Mouse (Mus musculus) CH12.LX (cell line): ENCODE data around the gene Ttc34. TPM values are rescaled to one million over a fixed set of nuclear protein-coding genes. Genes with fewer than 3 reads are reported as not detected.

Experiments
- DNase-seq: peaks from one replicate; pipeline ENCODE4 v3.0.0-alpha.2; 2013; ENCODE audit errors: extremely low read depth
- H3K27ac ChIP-seq: 2 replicates; pipeline ENCODE4 v1.5.1; 2012; ENCODE audit warnings: low read depth, mild to moderate bottlenecking, control low read depth, moderate library complexity; ENCODE audit not compliant: insufficient read depth
- H3K27me3 ChIP-seq: replicated peaks from 2 replicates; pipeline ENCODE3; 2012; ENCODE audit warnings: inconsistent platforms
- H3K36me3 ChIP-seq, 2 experiments: replicated peaks in 1 of 2; 2 replicates each; pipeline versions ENCODE3 to v1.6.1; 2012; ENCODE audit warnings: inconsistent platforms in 1 of 2, low read length in 1 of 2, mild to moderate bottlenecking in 1 of 2, mixed read lengths in 1 of 2, moderate library complexity in 1 of 2; ENCODE audit not compliant: control insufficient read depth in 1 of 2, insufficient read depth in 1 of 2
- H3K4me1 ChIP-seq, 2 experiments: 2 replicates each; pipeline ENCODE4 v1.6.1; 2012; ENCODE audit warnings: inconsistent platforms in 1 of 2, moderate library complexity in 1 of 2; ENCODE audit not compliant: insufficient read depth in 2 of 2, control insufficient read depth in 1 of 2
- H3K4me2 ChIP-seq: 2 replicates; pipeline ENCODE4 v1.6.1; 2012; ENCODE audit warnings: low read depth, mild to moderate bottlenecking, control low read depth; ENCODE audit not compliant: poor library complexity, insufficient read depth, severe bottlenecking
- H3K4me3 ChIP-seq, 3 experiments: fragments of 150-350 bp in 1 of 3; sonication (generic) in 1 of 3; replicated peaks in 1 of 3; 2 replicates each; pipeline versions ENCODE3 to v1.5.1; 2011 to 2012; ENCODE audit warnings: low read depth in 2 of 3, low read length in 2 of 3, mild to moderate bottlenecking in 2 of 3, moderate library complexity in 2 of 3, control low read depth in 1 of 3, improper control_type of control experiment in 1 of 3, inconsistent platforms in 1 of 3, mixed read lengths in 1 of 3; ENCODE audit not compliant: poor library complexity in 1 of 3
- H3K79me2 ChIP-seq: replicated peaks from 2 replicates; pipeline ENCODE4 v1.6.1; 2012; ENCODE audit warnings: mild to moderate bottlenecking, moderate library complexity; ENCODE audit not compliant: control insufficient read depth, poor library complexity, insufficient read depth, severe bottlenecking; ENCODE audit errors: extremely low read depth
- H3K9ac ChIP-seq: 2 replicates; pipeline ENCODE4 v1.6.1; 2012; ENCODE audit warnings: low read depth, mild to moderate bottlenecking, control low read depth, moderate library complexity; ENCODE audit not compliant: insufficient read depth
- H3K9me3 ChIP-seq: replicated peaks from 2 replicates; pipeline ENCODE3; 2012; ENCODE audit warnings: low read length, inconsistent platforms, mixed read lengths
- CHD1 ChIP-seq: IDR thresholded peaks from 2 replicates; pipeline ENCODE4 v1.6.1; 2012; ENCODE audit warnings: low read depth, low read length, improper control_type of control experiment, inconsistent platforms
- CTCF ChIP-seq, 2 experiments: IDR thresholded peaks in 1 of 2; conservative IDR thresholded peaks in 1 of 2; 2 replicates each; pipeline ENCODE4 v1.5.1; 2011 to 2012; ENCODE audit warnings: low read depth in 2 of 2, low read length in 2 of 2, improper control_type of control experiment in 1 of 2, inconsistent platforms in 1 of 2, mild to moderate bottlenecking in 1 of 2, moderate library complexity in 1 of 2
- E2F4 ChIP-seq: IDR thresholded peaks from 2 replicates; pipeline ENCODE4 v1.6.1; 2011; ENCODE audit warnings: low read depth, low read length, improper control_type of control experiment; ENCODE audit not compliant: insufficient replicate concordance
- ELF1 ChIP-seq: IDR thresholded peaks from 2 replicates; pipeline ENCODE4 v1.6.1; 2014; ENCODE audit warnings: low read depth, mild to moderate bottlenecking, inconsistent platforms, low read length, improper control_type of control experiment
- EP300 ChIP-seq: IDR thresholded peaks from 2 replicates; pipeline ENCODE4 v1.6.1; 2011; ENCODE audit warnings: low read length, improper control_type of control experiment
- ETS1 ChIP-seq: conservative IDR thresholded peaks from 2 replicates; pipeline ENCODE4 v1.6.1; 2012; ENCODE audit warnings: low read depth, mild to moderate bottlenecking, inconsistent platforms, low read length, improper control_type of control experiment, moderate library complexity
- HCFC1 ChIP-seq: IDR thresholded peaks from 2 replicates; pipeline ENCODE4 v1.6.1; 2012; ENCODE audit warnings: low read depth, mild to moderate bottlenecking, inconsistent platforms, low read length, improper control_type of control experiment
- IRF4 ChIP-seq: IDR thresholded peaks from 2 replicates; pipeline ENCODE4 v1.6.1; 2014; ENCODE audit warnings: low read depth, mild to moderate bottlenecking, inconsistent platforms, low read length, improper control_type of control experiment
- JUN ChIP-seq: IDR thresholded peaks from 2 replicates; pipeline ENCODE4 v1.6.1; 2011; ENCODE audit warnings: low read depth, mild to moderate bottlenecking, low read length, improper control_type of control experiment, moderate library complexity; ENCODE audit not compliant: insufficient read depth
- JUND ChIP-seq: conservative IDR thresholded peaks from 2 replicates; pipeline ENCODE4 v1.6.1; 2011; ENCODE audit warnings: low read depth, low read length, improper control_type of control experiment
- KAT2A ChIP-seq: IDR thresholded peaks from 2 replicates; pipeline ENCODE4 v1.6.1; 2012; ENCODE audit warnings: low read length, improper control_type of control experiment, inconsistent platforms; ENCODE audit not compliant: insufficient replicate concordance
- MAFK ChIP-seq: IDR thresholded peaks from 2 replicates; pipeline ENCODE4 v1.6.1; 2011; ENCODE audit warnings: low read length, improper control_type of control experiment; ENCODE audit not compliant: insufficient replicate concordance
- MXI1 ChIP-seq: IDR thresholded peaks from 2 replicates; pipeline ENCODE4 v1.6.1; 2011; ENCODE audit warnings: mild to moderate bottlenecking, low read depth, low read length, improper control_type of control experiment
- NRF1 ChIP-seq: IDR thresholded peaks from 2 replicates; pipeline ENCODE4 v1.6.1; 2014; ENCODE audit warnings: low read depth, mild to moderate bottlenecking, inconsistent platforms, low read length, improper control_type of control experiment, moderate library complexity
- PAX5 ChIP-seq: IDR thresholded peaks from 2 replicates; pipeline ENCODE4 v1.6.1; 2012; ENCODE audit warnings: low read length, inconsistent platforms, mixed read lengths
- POLR2AphosphoS2 ChIP-seq: IDR thresholded peaks from 2 replicates; pipeline ENCODE4 v1.6.1; 2011; ENCODE audit warnings: low read depth, low read length, improper control_type of control experiment
- RAD21 ChIP-seq: IDR thresholded peaks from 2 replicates; pipeline ENCODE4 v1.6.1; 2011; ENCODE audit warnings: low read depth, mild to moderate bottlenecking, low read length, improper control_type of control experiment, moderate library complexity
- SMC3 ChIP-seq: IDR thresholded peaks from 2 replicates; pipeline ENCODE4 v1.6.1; 2011; ENCODE audit warnings: low read depth, low read length, improper control_type of control experiment
- TBP ChIP-seq: conservative IDR thresholded peaks from 2 replicates; pipeline ENCODE4 v1.6.1; 2011; ENCODE audit warnings: low read depth, low read length, improper control_type of control experiment
- TCF12 ChIP-seq: IDR thresholded peaks from 2 replicates; pipeline ENCODE4 v1.6.1; 2014; ENCODE audit warnings: low read depth, mild to moderate bottlenecking, inconsistent platforms, low read length, improper control_type of control experiment
- USF1 ChIP-seq: IDR thresholded peaks from 2 replicates; pipeline ENCODE4 v1.6.1; 2014; ENCODE audit warnings: low read depth, mild to moderate bottlenecking, inconsistent platforms, low read length, improper control_type of control experiment
- USF2 ChIP-seq: conservative IDR thresholded peaks from 2 replicates; pipeline ENCODE4 v1.6.1; 2011; ENCODE audit warnings: low read depth, low read length, improper control_type of control experiment
- ZKSCAN1 ChIP-seq: IDR thresholded peaks from 2 replicates; pipeline ENCODE4 v1.6.1; 2012; ENCODE audit warnings: low read depth, inconsistent platforms, low read length, improper control_type of control experiment, borderline replicate concordance
- ZMIZ1 ChIP-seq: IDR thresholded peaks from 2 replicates; pipeline ENCODE4 v1.6.1; 2012; ENCODE audit warnings: low read depth, mild to moderate bottlenecking, inconsistent platforms, low read length, improper control_type of control experiment
- ZNF384 ChIP-seq: IDR thresholded peaks from 2 replicates; pipeline ENCODE4 v1.6.1; 2012; ENCODE audit warnings: low read depth, low read length, improper control_type of control experiment, inconsistent platforms
- dilution Hi-C: fragments of 300-500 bp; cut with MboI; formaldehyde crosslinking; loops from 2 replicates; pipeline ENCODE4 v1.14.3; 2020; ENCODE audit warnings: low sequenced_read_pairs; ENCODE audit not compliant: extremely low pct_unique_long_range_greater_than_20kb, extremely low pct_ligation_motif_present
- in situ Hi-C: fragments of 300-500 bp; cut with MboI; formaldehyde crosslinking; loops from 3 replicates; pipeline ENCODE4 v1.14.3; 2019; ENCODE audit warnings: low sequenced_read_pairs, low pct_ligation_motif_present, low pct_unique_long_range_greater_than_20kb, mixed read lengths
- polyA plus RNA-seq: library from polyadenylated mRNA; unstranded; fragments of >175 nt; gene quantifications from 2 replicates; pipeline ENCODE4 v1.2.1, GENCODE M21; 2012; ENCODE audit warnings: low read depth; ENCODE audit not compliant: insufficient read length
- total RNA-seq, 2 experiments: library from RNA; depleted of rRNA; stranded (reverse); fragments of 300-350 nt in 1 of 2; fragments of >200 nt in 1 of 2; gene quantifications; 2 replicates each; pipeline ENCODE4 v1.2.3; 2012 to 2014

The Ttc34 gene
- total and polyA plus RNA-seq, 3 experiments: not detected

GRCm38 (mm10) chr4:154802210-154802609, 35.0 kb upstream of the Ttc34 start:
- no peak for TF ChIP-seq ZNF384
- no peak for TF ChIP-seq ELF1
- TF ChIP-seq KAT2A: no peak
- dilution Hi-C loops: no loop called here
- H3K9me3 ChIP-seq: no peaks in the 10 kb centered on the region
- no peak overlapping the region for H3K4me3 ChIP-seq
- no peak overlapping the region for H3K27ac ChIP-seq
- no peaks in the 10 kb centered on the region for H3K36me3 ChIP-seq
- DNase-seq: no peak
- H3K79me2 ChIP-seq: no peaks in the 10 kb centered on the region
- peaks cover 52% of the 10 kb centered on the region for H3K27me3 ChIP-seq
- H3K4me1 ChIP-seq: no peaks in the 10 kb centered on the region
- no peak overlapping the region for H3K4me2 ChIP-seq
- no peak overlapping the region for H3K9ac ChIP-seq
- in situ Hi-C loops: loop anchor here (25.0 kb wide), 2 partner anchors 590 to 765 kb away; partner anchors contain the start of genes Ccdc27 and Smim1

DNA sequence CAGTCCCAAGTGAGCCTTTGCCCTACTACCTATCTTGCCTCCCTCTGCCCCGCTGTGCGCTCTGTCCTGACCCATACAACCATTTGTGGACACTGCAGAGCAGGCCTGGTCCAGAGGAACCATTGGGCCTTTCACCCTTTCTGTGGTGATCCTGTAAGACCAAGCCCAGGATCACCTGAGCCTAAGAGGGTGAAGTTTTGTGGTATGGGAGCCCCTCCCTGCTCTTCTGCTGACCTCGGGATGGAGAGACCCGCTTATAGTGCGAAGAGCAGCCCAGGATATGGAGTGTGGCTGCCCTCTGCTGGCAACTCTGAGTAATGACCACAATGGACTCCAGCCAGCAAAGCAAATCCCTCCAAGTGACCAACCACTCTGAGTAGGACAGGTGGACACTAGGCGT, 11.6 kb upstream of the Ttc34 start:
- H3K9me3 ChIP-seq: peaks cover 4% of the 10 kb centered on the region
- no peak overlapping the region for H3K27ac ChIP-seq
- in situ Hi-C loops (loop anchor here (10.0 kb wide), 1 partner anchor 71 kb away; no protein-coding TSS in a partner anchor), dilution Hi-C loops (no loop called here)
- H3K9ac ChIP-seq: no peak overlapping the region
- peak; percentile 29 for DNase-seq
- no peaks in the 10 kb centered on the region for H3K36me3 ChIP-seq
- H3K27me3 ChIP-seq: peaks cover 73% of the 10 kb centered on the region
- no peak overlapping the region for H3K4me2 ChIP-seq
- no peak overlapping the region for H3K4me3 ChIP-seq
- TF ChIP-seq MXI1 (no peak), CHD1 (no peak), JUN (no peak), SMC3 (peak; percentile 69), TCF12 (peak; percentile 24; the same call in 1 of the 2 replicates), RAD21 (peak; percentile 85), CTCF (conservative IDR thresholded peaks at IDR 0.05 in 1 of 2, IDR thresholded peaks at IDR 0.05 in 1 of 2; ENCODE audit: low read depth in 2 of 2, low read length in 2 of 2) (peak; percentile 73 to 88; a peak in 2 of 4 replicates)
- no peaks in the 10 kb centered on the region for H3K4me1 ChIP-seq
- H3K79me2 ChIP-seq: no peaks in the 10 kb centered on the region

DNA sequence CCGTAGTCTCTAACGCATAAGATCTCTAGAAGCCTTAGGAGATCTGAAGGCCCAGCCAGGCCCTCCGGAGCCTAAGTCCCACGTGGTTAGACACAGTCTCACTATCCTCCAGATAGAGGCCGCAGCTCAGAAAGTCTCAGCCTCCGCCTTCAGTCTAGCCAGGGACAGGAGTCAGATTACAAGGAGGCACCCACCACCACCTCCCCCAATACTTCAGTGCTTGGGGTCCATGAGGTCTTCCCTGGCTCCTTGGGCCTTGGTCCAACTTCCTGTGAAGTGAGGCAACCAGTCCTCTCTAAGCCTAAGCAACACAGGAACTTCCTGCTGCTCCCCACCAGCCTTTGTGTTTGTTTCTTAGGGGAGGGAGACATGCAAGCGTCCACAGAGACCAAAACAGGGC, 11.0 kb upstream of the Ttc34 start:
- Histone ChIP-seq H3K27me3 (peaks cover 72% of the 10 kb centered on the region), H3K36me3 (no peaks in the 10 kb centered on the region), H3K79me2 (no peaks in the 10 kb centered on the region), H3K4me1 (no peaks in the 10 kb centered on the region), H3K4me3 (no peak overlapping the region), H3K9me3 (peaks cover 4% of the 10 kb centered on the region), H3K27ac (no peak overlapping the region), H3K9ac (no peak overlapping the region), H3K4me2 (no peak overlapping the region)
- no peak for TF ChIP-seq POLR2AphosphoS2
- no peak for TF ChIP-seq ETS1
- no peak for TF ChIP-seq PAX5
- no peak for TF ChIP-seq IRF4
- TF ChIP-seq JUND: no peak
- no peak for TF ChIP-seq EP300
- TF ChIP-seq MAFK: no peak
- no peak for TF ChIP-seq TCF12
- no peak for TF ChIP-seq ZMIZ1
- TF ChIP-seq CHD1: no peak
- TF ChIP-seq NRF1: no peak
- no peak for TF ChIP-seq SMC3
- no peak for TF ChIP-seq CTCF (conservative IDR thresholded peaks at IDR 0.05 in 1 of 2, IDR thresholded peaks at IDR 0.05 in 1 of 2; ENCODE audit: low read depth in 2 of 2, low read length in 2 of 2)
- TF ChIP-seq E2F4: no peak
- no peak for TF ChIP-seq HCFC1
- no peak for TF ChIP-seq USF2
- no peak for TF ChIP-seq ZKSCAN1
- no peak for TF ChIP-seq RAD21
- TF ChIP-seq TBP: no peak
- TF ChIP-seq USF1: no peak
- in situ Hi-C loops: loop anchor here (10.0 kb wide), 1 partner anchor 71 kb away; no protein-coding TSS in a partner anchor
- dilution Hi-C loops: no loop called here
- no peak for DNase-seq
